Mouse (Mus musculus) hindbrain, embryonic 11.5 days (tissue): ENCODE results near the gene Pou6f1. TPM values are rescaled to one million over a fixed set of nuclear protein-coding genes. Genes with fewer than 3 reads are reported as not detected.

Source experiments
- ATAC-seq: fragments of 200-750 bp; cut with Nextera tagmentation; 2 replicates; pipeline ENCODE4 v1.8.0; 2017; ENCODE audit warnings: mild to moderate bottlenecking, moderate TSS enrichment, moderate library complexity; ENCODE audit not compliant: low FRiP score
- DNase-seq: peaks from one replicate; pipeline ENCODE4 v3.0.0-alpha.2; 2015; ENCODE audit warnings: low spot score
- H3K27ac ChIP-seq: fragments of 300-500 bp; sonication (generic); 2 replicates; pipeline ENCODE4 v1.5.1; 2014; ENCODE audit warnings: mild to moderate bottlenecking, low read depth, low read length
- H3K27me3 ChIP-seq: fragments of 300-500 bp; sonication (generic); 2 replicates; pipeline ENCODE4 v1.6.1; 2014; ENCODE audit warnings: mild to moderate bottlenecking, low read length, moderate library complexity, mixed read lengths; ENCODE audit not compliant: control insufficient read depth, insufficient read depth
- H3K36me3 ChIP-seq: fragments of 300-500 bp; sonication (generic); 2 replicates; pipeline ENCODE4 v1.6.1; 2014; ENCODE audit warnings: mild to moderate bottlenecking, low read length, moderate library complexity, mixed read lengths; ENCODE audit not compliant: control insufficient read depth, insufficient read depth
- H3K4me1 ChIP-seq: fragments of 300-500 bp; sonication (generic); replicated peaks from 2 replicates; pipeline ENCODE4 v1.6.1; 2014; ENCODE audit warnings: low read length, mixed read lengths; ENCODE audit not compliant: control insufficient read depth, insufficient read depth
- H3K4me2 ChIP-seq: fragments of 300-500 bp; sonication (generic); replicated peaks from 2 replicates; pipeline ENCODE4 v1.6.1; 2014; ENCODE audit warnings: mild to moderate bottlenecking, low read depth, low read length
- H3K4me3 ChIP-seq: fragments of 300-500 bp; sonication (generic); 2 replicates; pipeline ENCODE4 v1.5.1; 2014; ENCODE audit warnings: low read depth, low read length
- H3K9ac ChIP-seq: fragments of 300-500 bp; sonication (generic); 2 replicates; pipeline ENCODE4 v1.6.1; 2014; ENCODE audit warnings: low read depth, low read length
- H3K9me3 ChIP-seq: fragments of 300-500 bp; sonication (generic); 2 replicates; pipeline ENCODE4 v1.6.1; 2016; ENCODE audit warnings: low read length; ENCODE audit not compliant: control insufficient read depth
- WGBS: fragments of 180-500 bp; shearing (Covaris S2); extraction: QIAGEN DNeasy Blood & Tissue Kit; methylation state at CpG from one replicate; pipeline ENCODE4 v1.1.7; 2014; 5-methylcytosine and 5-hydroxymethylcytosine counted together
- polyA plus RNA-seq: library from polyadenylated mRNA; unstranded; fragments of >200 nt; fragmentation: Nextera tagmentation; extraction: Ambion mirVana; gene quantifications from 2 replicates; pipeline ENCODE4 v1.2.1, GENCODE M21; 2014

Gene Pou6f1
- polyA plus RNA-seq, 1 experiment from 2014 or later: 15.7 TPM

- no peak for ATAC-seq
- H3K4me1 ChIP-seq: no peaks in the 10 kb centered on the region
- no peak overlapping the region for H3K4me2 ChIP-seq
- no peaks in the 10 kb centered on the region for H3K9me3 ChIP-seq
- WGBS: 87% methylated on average over 6 of the region's 6 CpGs
- H3K36me3 ChIP-seq: no peaks in the 10 kb centered on the region
- H3K4me3 ChIP-seq: no peak overlapping the region
- H3K27me3 ChIP-seq: no peaks in the 10 kb centered on the region
- no peak for DNase-seq
- H3K9ac ChIP-seq: no peak overlapping the region
- H3K27ac ChIP-seq: no peak overlapping the region
Observed at GRCm38 (mm10) chr15:100576810-100577209, 23.0 kb downstream of the Pou6f1 start.

DNA sequence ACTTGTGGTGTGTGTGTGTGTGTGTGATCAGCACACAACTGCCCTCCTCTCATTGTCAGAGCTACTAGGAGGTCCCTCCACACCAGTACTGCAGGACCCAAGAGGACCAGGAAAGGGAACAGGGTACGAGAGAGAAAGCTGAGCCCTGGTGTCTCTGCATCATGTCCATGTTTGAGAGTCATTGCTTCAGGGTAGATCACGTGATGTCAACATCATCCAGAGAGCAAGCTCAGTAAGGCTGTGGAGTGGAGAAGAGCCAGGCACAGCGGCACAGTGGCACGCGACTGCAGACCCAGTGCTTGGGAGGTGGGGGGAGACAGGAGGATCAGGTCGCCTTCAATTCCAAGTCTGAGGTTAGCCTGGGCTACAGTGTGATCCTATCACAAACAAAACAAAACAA is 23.4 kb downstream of the Pou6f1 start:
- no peak overlapping the region for H3K27ac ChIP-seq
- H3K9ac ChIP-seq: no peak overlapping the region
- DNase-seq (no peak), ATAC-seq (no peak)
- no peaks in the 10 kb centered on the region for H3K9me3 ChIP-seq
- H3K4me1 ChIP-seq: no peaks in the 10 kb centered on the region
- WGBS: 94% methylated on average over 6 of the region's 6 CpGs
- H3K36me3 ChIP-seq: no peaks in the 10 kb centered on the region
- H3K4me2 ChIP-seq: no peak overlapping the region
- H3K4me3 ChIP-seq: no peak overlapping the region
- H3K27me3 ChIP-seq: no peaks in the 10 kb centered on the region

DNA sequence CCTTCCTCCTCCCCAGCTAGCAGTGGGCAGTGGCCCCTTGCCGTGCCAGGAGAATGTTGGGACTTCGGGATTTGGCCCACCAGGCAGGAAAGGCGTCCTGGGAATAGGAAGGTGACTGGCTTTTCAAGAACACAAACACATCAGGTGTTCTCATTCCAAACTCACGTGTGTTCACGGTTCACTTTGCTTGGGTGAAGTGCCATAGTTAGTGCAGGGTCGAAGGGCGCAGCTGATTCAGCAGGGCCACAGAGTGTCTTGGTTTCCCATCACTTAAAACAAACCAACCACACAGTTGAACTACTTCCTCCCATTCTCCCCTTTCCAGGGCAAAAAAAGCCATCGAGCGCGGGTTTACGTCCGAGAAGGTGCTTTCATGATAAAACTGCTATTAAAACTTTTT is 24.4 kb downstream of the Pou6f1 start:
- H3K9me3 ChIP-seq: no peaks in the 10 kb centered on the region
- no peaks in the 10 kb centered on the region for H3K4me1 ChIP-seq
- no peaks in the 10 kb centered on the region for H3K27me3 ChIP-seq
- H3K27ac ChIP-seq: no peak overlapping the region
- 89% methylated on average over 12 of the region's 12 CpGs for WGBS
- H3K36me3 ChIP-seq: no peaks in the 10 kb centered on the region
- DNase-seq (no peak), ATAC-seq (no peak)
- no peak overlapping the region for H3K4me2 ChIP-seq
- H3K4me3 ChIP-seq: no peak overlapping the region
- H3K9ac ChIP-seq: no peak overlapping the region

GRCm38 (mm10) chr15:100574378-100574777 is 25.4 kb downstream of the Pou6f1 start:
- no peaks in the 10 kb centered on the region for H3K27me3 ChIP-seq
- no peak overlapping the region for H3K4me2 ChIP-seq
- 86% methylated on average over 2 of the region's 2 CpGs for WGBS
- DNase-seq (no peak), ATAC-seq (no peak)
- no peaks in the 10 kb centered on the region for H3K36me3 ChIP-seq
- no peak overlapping the region for H3K4me3 ChIP-seq
- H3K9ac ChIP-seq: no peak overlapping the region
- H3K9me3 ChIP-seq: no peaks in the 10 kb centered on the region
- H3K27ac ChIP-seq: no peak overlapping the region
- no peaks in the 10 kb centered on the region for H3K4me1 ChIP-seq

DNA sequence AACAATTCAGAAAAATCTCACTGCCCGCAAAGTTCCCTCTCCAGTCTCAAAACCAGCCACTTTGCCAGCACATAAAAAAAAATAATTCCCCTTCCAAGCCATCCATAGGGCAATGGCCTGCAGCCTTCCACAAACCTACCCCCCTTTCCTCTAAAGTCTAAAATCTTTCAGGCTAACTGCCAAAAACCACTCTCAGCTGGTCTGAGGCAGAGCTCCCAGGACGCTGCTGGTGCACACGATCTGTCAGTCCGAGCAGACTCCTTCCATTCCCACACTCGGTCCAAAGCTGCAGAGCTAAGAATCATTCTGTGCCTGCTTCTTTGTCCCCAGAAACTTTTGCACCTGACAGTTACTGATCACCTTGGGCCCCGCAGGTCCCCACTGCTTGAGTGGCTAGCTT is 25.8 kb downstream of the Pou6f1 start:
- ATAC-seq (no peak), DNase-seq (no peak)
- H3K27ac ChIP-seq: no peak overlapping the region
- no peaks in the 10 kb centered on the region for H3K4me1 ChIP-seq
- 63% methylated on average over 6 of the region's 6 CpGs for WGBS
- H3K4me3 ChIP-seq: no peak overlapping the region
- no peaks in the 10 kb centered on the region for H3K36me3 ChIP-seq
- no peaks in the 10 kb centered on the region for H3K27me3 ChIP-seq
- H3K9ac ChIP-seq: no peak overlapping the region
- no peak overlapping the region for H3K4me2 ChIP-seq
- H3K9me3 ChIP-seq: no peaks in the 10 kb centered on the region

GRCm38 (mm10) chr15:100569239-100569638 is 30.5 kb downstream of the Pou6f1 start:
- ATAC-seq: no peak
- Histone ChIP-seq H3K9me3 (no peaks in the 10 kb centered on the region), H3K36me3 (no peaks in the 10 kb centered on the region), H3K4me1 (no peaks in the 10 kb centered on the region), H3K4me3 (no peak overlapping the region), H3K27me3 (no peaks in the 10 kb centered on the region), H3K4me2 (no peak overlapping the region), H3K9ac (no peak overlapping the region), H3K27ac (no peak overlapping the region)
- DNase-seq: no peak
- WGBS: 72% methylated on average over 3 of the region's 3 CpGs

- H3K27ac ChIP-seq: no peak overlapping the region
- no peak overlapping the region for H3K9ac ChIP-seq
- DNase-seq (no peak), ATAC-seq (no peak)
- H3K27me3 ChIP-seq: no peaks in the 10 kb centered on the region
- no peak overlapping the region for H3K4me3 ChIP-seq
- no peaks in the 10 kb centered on the region for H3K4me1 ChIP-seq
- H3K36me3 ChIP-seq: no peaks in the 10 kb centered on the region
- no peak overlapping the region for H3K4me2 ChIP-seq
- H3K9me3 ChIP-seq: no peaks in the 10 kb centered on the region
- 68% methylated on average over 2 of the region's 2 CpGs for WGBS
Observed at GRCm38 (mm10) chr15:100566531-100566930, 33.3 kb downstream of the Pou6f1 start.

- WGBS: 75% methylated on average over 5 of the region's 5 CpGs
- ATAC-seq: no peak
- Histone ChIP-seq H3K4me1 (no peaks in the 10 kb centered on the region), H3K9ac (no peak overlapping the region), H3K36me3 (no peaks in the 10 kb centered on the region), H3K9me3 (no peaks in the 10 kb centered on the region), H3K27ac (no peak overlapping the region), H3K27me3 (no peaks in the 10 kb centered on the region), H3K4me3 (no peak overlapping the region), H3K4me2 (no peak overlapping the region)
- DNase-seq: no peak
Observed at GRCm38 (mm10) chr15:100557705-100558433, 41.9 kb downstream of the Pou6f1 start.

DNA sequence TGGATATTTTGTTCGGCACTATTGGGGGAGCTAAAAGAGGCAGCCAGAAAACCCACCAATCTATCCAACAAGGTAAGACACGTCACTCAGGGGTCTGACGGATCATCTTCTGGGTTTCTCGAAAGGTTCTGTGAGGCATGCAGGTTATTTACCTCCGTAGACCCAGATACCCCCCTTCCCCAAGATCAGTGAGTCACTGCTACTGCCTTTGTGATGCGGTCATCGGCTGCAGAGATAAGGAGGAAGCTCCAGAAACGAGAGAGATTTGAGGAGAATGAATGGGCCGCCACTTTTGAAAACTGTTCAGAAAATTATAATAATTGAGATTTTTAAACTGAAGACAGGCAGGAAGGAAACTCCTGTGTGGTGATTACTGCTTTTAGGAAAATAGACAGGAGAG is 43.4 kb downstream of the Pou6f1 start:
- Histone ChIP-seq H3K36me3 (no peaks in the 10 kb centered on the region), H3K4me3 (no peak overlapping the region), H3K9me3 (no peaks in the 10 kb centered on the region), H3K27me3 (no peaks in the 10 kb centered on the region), H3K9ac (no peak overlapping the region), H3K27ac (no peak overlapping the region), H3K4me2 (no peak overlapping the region), H3K4me1 (no peaks in the 10 kb centered on the region)
- no peak for DNase-seq
- 93% methylated on average over 9 of the region's 9 CpGs for WGBS
- no peak for ATAC-seq
